Mouse (Mus musculus) kidney, postnatal 25 days (tissue): ENCODE data around the gene Sec1.
A peak's percentile ranks its signal among the peaks of the same experiment; 100 is the strongest.

Experiments used
- DNase-seq, 2 experiments: peaks; one replicate each; pipeline ENCODE4 v3.0.0; 2021; ENCODE audit warnings: mixed read lengths in 2 of 2

The Sec1 gene

GRCm38 (mm10) chr7:45716952-45717917, 23.0 kb upstream of the Sec1 start:
- DNase-seq = no peak

- no peak for DNase-seq
Measured at GRCm38 (mm10) chr7:45716460-45716857, 22.3 kb upstream of the Sec1 start.

- no peak for DNase-seq
Measured at GRCm38 (mm10) chr7:45715741-45716459, 21.7 kb upstream of the Sec1 start.

- DNase-seq = peak; percentile 98 to 100
Measured at GRCm38 (mm10) chr7:45715090-45715708, 21.0 kb upstream of the Sec1 start, which contains the start of gene Rpl18. Gene Rpl18 (plus strand): TSS chr7:45715457.

GRCm38 (mm10) chr7:45714630-45715089, 20.5 kb upstream of the Sec1 start:
- peak; percentile 69 to 86 for DNase-seq

- no peak for DNase-seq
Measured at GRCm38 (mm10) chr7:45713881-45714520, 19.8 kb upstream of the Sec1 start.

- DNase-seq = peak; percentile 35 to 73
Measured at GRCm38 (mm10) chr7:45713396-45713795, 19.2 kb upstream of the Sec1 start.

GRCm38 (mm10) chr7:45712022-45712757, 18.0 kb upstream of the Sec1 start:
- peak; percentile 89 to 95 for DNase-seq

GRCm38 (mm10) chr7:45711316-45712021, 17.3 kb upstream of the Sec1 start:
- DNase-seq = peak in 1 of 2 experiments; percentile 63

- peak in 1 of 2 experiments; percentile 73 for DNase-seq
Measured at GRCm38 (mm10) chr7:45710477-45711191, 16.4 kb upstream of the Sec1 start.

GRCm38 (mm10) chr7:45709677-45710355, 15.6 kb upstream of the Sec1 start:
- DNase-seq = peak in 1 of 2 experiments; percentile 64

GRCm38 (mm10) chr7:45709036-45709435, 14.8 kb upstream of the Sec1 start:
- DNase-seq = no peak

- peak; percentile 77 to 93 for DNase-seq
Measured at GRCm38 (mm10) chr7:45708221-45708761, 14.1 kb upstream of the Sec1 start.

GRCm38 (mm10) chr7:45707375-45707967, 13.3 kb upstream of the Sec1 start:
- peak; percentile 99 for DNase-seq

GRCm38 (mm10) chr7:45706721-45707241, 12.6 kb upstream of the Sec1 start:
- DNase-seq = peak; percentile 86 to 96

- DNase-seq = peak; percentile 85 to 98
Measured at GRCm38 (mm10) chr7:45705873-45706281, 11.7 kb upstream of the Sec1 start.

- DNase-seq = no peak
Measured at GRCm38 (mm10) chr7:45705443-45705864, 11.3 kb upstream of the Sec1 start.

- peak; percentile 99 to 100 for DNase-seq
Measured at GRCm38 (mm10) chr7:45704730-45705442, 10.7 kb upstream of the Sec1 start, which contains the start of gene Dbp. Gene Dbp (plus strand): TSS chr7:45705088.
